Mouse (Mus musculus): ENCODE measurements around the gene Thbs3. TPM values are rescaled to one million over a fixed set of nuclear protein-coding genes. Genes with fewer than 3 reads are reported as not detected.

Gene Thbs3
- polyA plus RNA-seq, 1 experiment from 2014 or later: 78.2 TPM

GRCm38 (mm10) chr3:89271760-89272159 is 56.8 kb downstream of the Thbs3 start:
- peaks cover 9% of the 10 kb centered on the region for H3K36me3 ChIP-seq (replicated peaks)
- H3K4me3 ChIP-seq: no peak overlapping the region
- DNase-seq (ENCODE audit: extremely low spot score, low spot score): no peak
- H3K27ac ChIP-seq: no peak overlapping the region
- WGBS: 70% methylated on average over 6 of the region's 6 CpGs
- peaks cover 49% of the 10 kb centered on the region for H3K4me1 ChIP-seq
- no peaks in the 10 kb centered on the region for H3K9me3 ChIP-seq
- peaks cover 54% of the 10 kb centered on the region for H3K27me3 ChIP-seq (ENCODE audit: poor library complexity, severe bottlenecking)

- DNase-seq (ENCODE audit: extremely low spot score, low spot score): no peak
- Histone ChIP-seq H3K4me1 (peaks cover 53% of the 10 kb centered on the region), H3K36me3 (replicated peaks) (no peaks in the 10 kb centered on the region), H3K4me3 (peak overlapping the region; percentile 5; the same call in 1 of the 2 replicates), H3K9me3 (no peaks in the 10 kb centered on the region), H3K27ac (no peak overlapping the region), H3K27me3 (ENCODE audit: poor library complexity, severe bottlenecking) (peaks cover 75% of the 10 kb centered on the region)
- 93% methylated on average over 13 of the region's 13 CpGs for WGBS
These were observed 61.1 kb downstream of the Thbs3 start for GRCm38 (mm10) chr3:89276061-89276460.

MicroRNAs encoded within 50 kb of the gene (microRNA counts, 519-probe panel; counts per million panel counts)
- 4,665 counts per million, percentile 81 among the panel's probes with 10 or more counts for microRNA mmu-miR-92b

Small RNA genes lying within 50 kb of the gene (microRNA-seq; reads per million reads assigned to microRNA genes)
- 18,240 reads per million, percentile 98 among the genes with 10 or more reads in this experiment for gene Mir92b

Other genes starting within 250 kb of the Thbs3 start
- 12.4 and 13.7 TPM in 2 replicates for gene Rusc1, start 121.9 kb upstream of the Thbs3 start, polyA plus RNA-seq (2016; fragmentation: Nextera tagmentation; extraction: Ambion mirVana)
- gene Gm43738, start 114.1 kb upstream of the Thbs3 start, polyA plus RNA-seq (2016; fragmentation: Nextera tagmentation; extraction: Ambion mirVana): not detected in 2 replicates
- gene Fdps, start 113.2 kb upstream of the Thbs3 start, polyA plus RNA-seq (2016; fragmentation: Nextera tagmentation; extraction: Ambion mirVana): 327 and 359 TPM in 2 replicates
- gene Pklr, start 79.0 kb upstream of the Thbs3 start, polyA plus RNA-seq (2016; fragmentation: Nextera tagmentation; extraction: Ambion mirVana): 4.5 and 5.6 TPM in 2 replicates
- 4.8 and 5.5 TPM in 2 replicates for gene Hcn3, start 55.0 kb upstream of the Thbs3 start, polyA plus RNA-seq (2016; fragmentation: Nextera tagmentation; extraction: Ambion mirVana)
- 33.7 and 34.2 TPM in 2 replicates for gene Clk2, start 50.4 kb upstream of the Thbs3 start, polyA plus RNA-seq (2016; fragmentation: Nextera tagmentation; extraction: Ambion mirVana)
- gene Scamp3, start 37.7 kb upstream of the Thbs3 start, polyA plus RNA-seq (2016; fragmentation: Nextera tagmentation; extraction: Ambion mirVana): 100 and 103 TPM in 2 replicates
- 25.1 and 25.6 TPM in 2 replicates for gene Fam189b, start 32.0 kb upstream of the Thbs3 start, polyA plus RNA-seq (2016; fragmentation: Nextera tagmentation; extraction: Ambion mirVana)
- 34.2 and 34.7 TPM in 2 replicates for gene Gba, start 12.3 kb upstream of the Thbs3 start, polyA plus RNA-seq (2016; fragmentation: Nextera tagmentation; extraction: Ambion mirVana)
- gene Mtx1, start 11.9 kb downstream of the Thbs3 start, polyA plus RNA-seq (2016; fragmentation: Nextera tagmentation; extraction: Ambion mirVana): 227 and 242 TPM in 2 replicates
- 1.7 and 1.8 TPM in 2 replicates for gene Muc1, start 13.9 kb downstream of the Thbs3 start, polyA plus RNA-seq (2016; fragmentation: Nextera tagmentation; extraction: Ambion mirVana)
- 260 and 275 TPM in 2 replicates for gene Krtcap2, start 30.8 kb downstream of the Thbs3 start, polyA plus RNA-seq (2016; fragmentation: Nextera tagmentation; extraction: Ambion mirVana)
- gene Trim46, start 31.1 kb downstream of the Thbs3 start, polyA plus RNA-seq (2016; fragmentation: Nextera tagmentation; extraction: Ambion mirVana): 4.4 and 5.4 TPM in 2 replicates
- gene Dpm3, start 44.2 kb downstream of the Thbs3 start, polyA plus RNA-seq (2016; fragmentation: Nextera tagmentation; extraction: Ambion mirVana): 76.7 and 78.6 TPM in 2 replicates
- 25.1 and 26.0 TPM in 2 replicates for gene Slc50a1, start 55.4 kb downstream of the Thbs3 start, polyA plus RNA-seq (2016; fragmentation: Nextera tagmentation; extraction: Ambion mirVana)
- 12.9 and 13.2 TPM in 2 replicates for gene Efna1, start 66.0 kb downstream of the Thbs3 start, polyA plus RNA-seq (2016; fragmentation: Nextera tagmentation; extraction: Ambion mirVana)
- 3.0 and 4.0 TPM in 2 replicates for gene Efna3, start 107.8 kb downstream of the Thbs3 start, polyA plus RNA-seq (2016; fragmentation: Nextera tagmentation; extraction: Ambion mirVana)
- 27.6 and 28.7 TPM in 2 replicates for gene Efna4, start 122.8 kb downstream of the Thbs3 start, polyA plus RNA-seq (2016; fragmentation: Nextera tagmentation; extraction: Ambion mirVana)
- 32.1 and 39.5 TPM in 2 replicates for gene Adam15, start 134.8 kb downstream of the Thbs3 start, polyA plus RNA-seq (2016; fragmentation: Nextera tagmentation; extraction: Ambion mirVana)
- gene Dcst2, start 146.8 kb downstream of the Thbs3 start, polyA plus RNA-seq (2016; fragmentation: Nextera tagmentation; extraction: Ambion mirVana): 0.06 and 0.16 TPM in 2 replicates
- gene Dcst1, start 150.1 kb downstream of the Thbs3 start, polyA plus RNA-seq (2016; fragmentation: Nextera tagmentation; extraction: Ambion mirVana): 0.23 TPM in 1 of 2 replicates, not detected in the other
- 0.65 and 0.69 TPM in 2 replicates for gene Zbtb7b, start 179.6 kb downstream of the Thbs3 start, polyA plus RNA-seq (2016; fragmentation: Nextera tagmentation; extraction: Ambion mirVana)
- gene Lenep, start 187.6 kb downstream of the Thbs3 start, polyA plus RNA-seq (2016; fragmentation: Nextera tagmentation; extraction: Ambion mirVana): 0.15 and 0.23 TPM in 2 replicates
- 27.0 and 29.8 TPM in 2 replicates for gene Flad1, start 196.7 kb downstream of the Thbs3 start, polyA plus RNA-seq (2016; fragmentation: Nextera tagmentation; extraction: Ambion mirVana)
- gene Cks1b, start 203.2 kb downstream of the Thbs3 start, polyA plus RNA-seq (2016; fragmentation: Nextera tagmentation; extraction: Ambion mirVana): 681 and 720 TPM in 2 replicates
- gene Shc1, start 203.3 kb downstream of the Thbs3 start, polyA plus RNA-seq (2016; fragmentation: Nextera tagmentation; extraction: Ambion mirVana): 49.4 and 53.2 TPM in 2 replicates
- 34.9 and 40.9 TPM in 2 replicates for gene Pygo2, start 215.0 kb downstream of the Thbs3 start, polyA plus RNA-seq (2016; fragmentation: Nextera tagmentation; extraction: Ambion mirVana)
- 16.4 and 16.6 TPM in 2 replicates for gene Pbxip1, start 221.5 kb downstream of the Thbs3 start, polyA plus RNA-seq (2016; fragmentation: Nextera tagmentation; extraction: Ambion mirVana)
- 72.0 and 75.3 TPM in 2 replicates for gene Pmvk, start 239.4 kb downstream of the Thbs3 start, polyA plus RNA-seq (2016; fragmentation: Nextera tagmentation; extraction: Ambion mirVana)

All from forebrain, embryonic 10.5 days (tissue).